Mouse (Mus musculus): Measurements from ENCODE around the gene Rpl19.

DNA sequence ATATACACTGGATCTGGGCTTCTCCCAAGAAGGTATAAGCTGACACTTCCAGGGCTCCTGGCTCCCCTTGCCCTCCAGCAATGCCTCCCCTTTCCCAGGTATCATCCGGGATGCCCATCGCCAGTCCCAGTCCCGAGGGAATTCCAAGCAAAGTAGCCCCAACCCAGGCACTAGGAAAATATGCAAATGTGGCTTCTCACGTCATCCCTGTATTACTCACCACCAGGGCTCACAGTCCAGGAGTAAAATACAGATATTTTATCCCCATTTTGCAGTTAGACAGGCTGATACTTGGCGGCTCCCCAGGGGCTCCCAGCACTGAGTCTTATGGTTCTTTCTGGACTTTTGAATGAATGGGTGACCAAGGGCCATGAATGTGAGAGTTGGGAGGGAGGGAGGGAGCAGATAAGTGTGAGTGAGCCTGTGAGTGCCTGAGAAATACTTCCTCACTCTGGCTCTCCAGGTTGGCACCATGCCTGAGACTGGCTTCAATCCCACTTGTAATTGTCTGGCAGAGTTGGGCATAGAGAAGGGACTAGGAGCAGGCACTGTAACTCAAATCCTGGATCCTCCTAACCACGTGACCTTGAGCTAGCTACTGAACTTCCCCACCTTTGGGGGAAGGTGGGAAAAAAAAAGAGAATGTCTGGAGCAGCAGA is 35.5 kb downstream of the Rpl19 start:
- TF ChIP-seq CTCF (IDR thresholded peaks at IDR 0.05; ENCODE audit: low read depth), result no peak
- no peak for TF ChIP-seq EP300 (optimal IDR thresholded peaks at IDR 0.05)
